Mouse (Mus musculus) right cerebral cortex, adult 18-20 months (tissue): ENCODE measurements at regions not wholly inside any gene's neighbourhood (a gene's known extent, or its start where the extent isn't known, plus 50 kb on each side); places are given as distances from the start of the nearest gene placed in this dataset.

ENCODE experiments used
- DNase-seq: peaks from one replicate; pipeline ENCODE4 v3.0.0; 2022; ENCODE audit warnings: mixed read lengths

DNA sequence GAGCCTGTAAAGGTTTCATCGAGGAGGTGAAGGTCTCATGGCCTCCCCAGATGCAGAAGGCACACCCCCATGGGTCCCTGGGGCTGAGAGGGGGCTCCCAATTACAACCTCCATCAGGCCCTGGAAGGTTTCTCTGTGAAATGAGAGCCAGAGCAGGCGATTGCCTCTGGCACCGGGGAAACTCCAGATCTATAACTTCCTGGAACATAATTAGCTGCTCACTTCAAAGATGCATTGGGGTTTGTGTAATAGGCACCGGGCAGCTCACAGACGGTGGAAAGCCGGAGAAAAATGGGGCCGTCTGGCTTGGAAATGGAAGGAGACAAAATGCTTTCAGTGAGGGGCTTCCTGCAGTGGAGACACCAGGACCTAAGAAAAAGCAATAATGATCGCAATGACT is 151.2 kb upstream of the Mvb12b start:
- no peak for DNase-seq

DNA sequence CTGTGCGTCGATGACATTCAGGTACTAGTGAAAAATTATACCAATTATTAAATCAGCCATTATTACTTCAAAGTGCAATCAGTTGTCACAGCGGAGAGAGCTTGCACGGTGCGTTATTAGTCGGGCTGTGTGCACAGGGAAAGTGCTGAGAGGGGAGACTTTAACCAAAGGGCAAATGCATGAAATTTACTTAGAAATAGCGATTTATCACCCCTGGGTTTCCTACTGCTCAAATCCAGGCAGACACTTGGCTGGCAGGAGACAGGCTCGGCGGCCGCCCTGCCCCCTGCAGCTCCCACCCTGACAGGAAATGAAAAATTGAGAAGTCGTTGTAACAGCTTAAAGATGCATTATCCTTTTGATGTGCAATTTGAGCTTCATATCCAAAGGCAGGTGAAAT is 145.5 kb upstream of the Mvb12b start:
- no peak for DNase-seq

DNA sequence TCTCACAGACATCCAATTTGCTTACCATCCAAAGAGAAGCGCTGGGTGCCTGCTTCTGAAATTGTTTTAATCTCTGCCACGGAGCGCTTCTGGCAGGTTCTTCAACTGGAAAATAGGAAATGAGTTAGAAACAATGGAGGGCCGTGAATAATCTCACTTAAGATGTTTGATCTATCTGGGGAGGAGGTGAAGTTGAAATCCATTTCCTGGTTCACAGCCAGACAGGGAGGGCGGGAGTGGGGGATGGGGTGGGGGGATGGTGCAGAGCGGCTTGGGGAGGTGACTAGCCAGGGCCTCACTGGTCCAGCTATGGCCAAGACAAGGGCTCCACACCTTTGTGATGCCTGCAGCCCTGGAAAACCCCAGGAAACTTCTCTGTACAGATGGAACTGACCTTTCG is 143.7 kb upstream of the Mvb12b start:
- no peak for DNase-seq

DNA sequence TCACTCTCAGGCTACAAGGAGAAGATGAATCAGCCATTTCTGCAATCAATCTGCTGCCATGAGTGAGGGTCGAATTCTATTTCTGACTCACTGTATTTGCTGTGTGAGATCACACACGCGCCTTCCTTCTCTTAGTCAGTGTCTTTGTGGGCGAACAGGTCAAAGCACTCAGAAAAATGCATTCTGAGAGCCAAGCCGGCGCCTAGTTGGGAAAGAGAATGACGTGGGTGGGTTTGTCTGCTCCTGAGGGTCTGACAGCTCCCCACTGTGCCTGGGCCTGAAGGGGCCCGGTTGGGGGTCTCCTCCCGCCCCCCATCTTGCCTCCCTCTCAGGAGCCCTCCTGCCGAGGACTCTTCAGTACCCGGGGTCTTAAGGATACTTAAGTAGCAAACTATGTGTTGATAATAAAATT is 143.3 kb upstream of the Mvb12b start:
- no peak for DNase-seq

DNA sequence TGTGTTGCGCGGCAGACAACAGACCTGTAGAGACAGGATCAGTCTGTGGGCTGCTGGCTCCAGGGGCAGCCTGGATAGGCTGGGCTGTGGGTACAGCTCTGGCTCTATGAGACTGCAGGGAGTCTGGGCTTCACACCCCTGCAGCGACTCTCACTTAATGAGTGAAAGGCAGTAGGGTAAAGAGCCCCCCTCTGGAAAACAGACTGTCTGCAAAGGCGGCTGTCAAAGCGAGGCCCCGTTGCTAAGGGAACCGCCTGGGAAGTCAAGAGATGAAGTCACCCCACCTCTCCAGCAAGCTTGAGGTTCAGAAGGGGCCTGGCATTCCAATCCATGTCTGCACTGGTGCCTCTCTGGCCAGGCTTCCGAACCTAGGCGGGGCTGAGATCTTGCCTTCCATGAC is 139.7 kb upstream of the Mvb12b start:
- DNase-seq: peak; percentile 38

DNA sequence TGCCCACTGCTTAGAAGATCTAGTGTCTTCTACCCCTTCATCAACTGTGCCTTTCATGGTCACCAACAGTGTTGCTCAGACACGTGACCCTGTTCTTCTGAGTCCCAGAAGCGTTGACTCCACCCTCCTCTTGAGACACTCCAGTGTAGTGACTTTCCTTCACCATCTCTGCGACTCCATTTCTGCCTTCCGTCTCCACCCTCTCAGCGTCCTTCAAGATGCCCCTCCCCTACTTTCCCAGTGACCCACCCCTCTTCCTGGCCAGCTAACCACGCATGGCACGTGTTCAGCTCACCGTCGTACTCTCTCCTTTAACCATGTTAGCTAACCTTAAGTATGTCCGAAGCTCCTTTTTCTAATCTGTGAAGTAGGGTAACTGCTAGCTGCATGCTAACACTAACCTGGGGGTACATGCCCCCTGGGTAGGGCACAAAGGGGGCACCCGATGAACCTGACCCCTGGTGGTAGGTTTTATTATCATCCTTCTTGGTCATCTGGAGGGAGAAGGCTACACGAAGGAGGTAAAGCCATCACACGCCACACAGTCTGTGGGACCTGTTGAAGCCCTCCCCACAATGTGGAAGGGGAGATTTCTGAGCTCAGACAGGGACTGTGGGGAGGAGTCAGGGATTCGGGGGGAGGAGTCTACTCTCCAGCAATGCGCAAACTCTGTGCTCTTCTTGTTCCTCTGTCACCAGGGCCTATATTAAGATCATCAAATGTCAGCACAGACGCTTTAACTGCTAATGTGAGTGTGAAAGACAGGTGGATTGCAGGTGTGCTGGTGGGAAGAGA is 139.0 kb upstream of the Mvb12b start:
- DNase-seq: no peak

DNA sequence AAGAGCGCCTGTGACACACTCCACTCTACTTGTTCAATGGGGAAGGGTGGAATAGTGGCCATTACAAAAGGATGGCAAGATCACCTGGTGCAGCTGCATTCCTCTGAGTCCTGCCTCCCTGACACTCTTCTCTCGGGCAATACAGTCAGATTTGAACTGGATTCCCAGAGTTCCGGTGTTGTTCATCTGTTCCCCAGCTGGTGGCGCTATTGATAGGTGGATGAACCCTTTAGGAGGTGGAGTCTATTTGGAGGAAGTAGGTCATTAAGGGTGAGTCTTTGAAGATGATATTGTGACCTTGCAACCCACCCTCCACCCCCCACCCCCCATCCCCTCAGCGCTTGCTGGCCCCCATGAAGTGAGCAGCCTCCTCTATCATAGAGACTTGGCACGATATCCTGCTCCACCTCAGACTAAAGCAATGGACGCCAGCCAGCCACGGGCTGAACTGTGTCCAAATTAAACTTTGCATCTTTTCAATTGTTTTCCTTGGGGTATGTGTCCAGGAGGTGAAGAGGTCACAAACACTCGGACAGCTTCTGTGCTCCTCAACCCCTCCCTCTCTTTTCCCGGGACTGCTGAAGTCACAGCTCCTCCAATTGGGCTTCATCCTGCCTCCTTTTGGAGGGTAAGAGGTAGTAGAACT is 138.1 kb upstream of the Mvb12b start:
- peak; percentile 35 for DNase-seq

DNA sequence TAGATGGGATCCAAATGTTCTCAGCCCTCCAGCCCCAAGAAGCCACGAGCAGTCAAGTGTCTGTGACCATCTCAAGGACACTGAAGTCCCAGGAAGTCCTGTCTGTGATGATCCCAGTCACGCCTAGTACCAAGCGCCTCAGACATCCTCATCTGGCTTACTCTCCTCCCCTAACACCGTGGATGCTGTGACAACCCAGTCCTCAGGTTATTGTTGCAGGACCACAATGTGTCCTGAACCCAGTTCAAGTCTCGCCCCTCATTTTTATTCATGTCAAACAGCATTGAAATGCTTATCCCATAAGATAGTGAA is 129.4 kb upstream of the Mvb12b start:
- no peak for DNase-seq

DNA sequence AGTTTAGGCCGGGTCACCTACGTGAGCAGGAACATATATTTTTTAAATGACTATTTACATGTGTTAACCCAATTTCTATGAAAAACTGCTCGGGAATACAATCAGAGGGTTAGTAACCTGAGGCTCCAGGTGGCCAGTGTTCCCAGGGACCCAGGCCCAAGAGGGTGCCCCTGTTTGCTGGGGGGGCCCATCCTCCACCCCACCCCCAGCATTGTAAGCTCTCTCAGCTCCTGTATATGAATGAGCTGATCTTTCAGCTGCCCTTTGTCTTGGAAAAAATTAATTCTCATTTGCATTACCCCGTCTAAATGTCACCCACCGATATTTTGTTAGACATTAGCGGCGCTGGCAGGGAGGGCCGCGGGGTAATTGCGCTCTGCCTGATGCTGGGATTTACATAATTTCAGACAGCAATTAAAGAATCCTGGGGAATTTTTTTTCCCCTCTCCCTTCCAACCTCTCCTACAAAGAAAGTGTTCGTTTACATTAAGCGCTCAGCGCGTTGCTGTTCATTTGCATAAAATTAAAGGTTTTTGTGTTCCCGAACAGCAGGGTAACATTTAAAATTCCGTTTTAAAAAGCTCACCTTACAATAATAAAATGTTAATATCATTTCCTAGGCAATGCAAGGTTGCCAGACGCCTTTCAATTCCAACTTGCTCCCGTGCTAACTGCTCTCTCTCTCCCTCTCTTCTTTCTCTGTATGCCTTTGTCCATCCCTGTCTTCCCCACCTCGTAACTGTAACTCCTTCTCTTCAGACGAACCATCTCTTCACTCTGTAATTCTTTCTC is 128.8 kb upstream of the Mvb12b start:
- DNase-seq: no peak

DNA sequence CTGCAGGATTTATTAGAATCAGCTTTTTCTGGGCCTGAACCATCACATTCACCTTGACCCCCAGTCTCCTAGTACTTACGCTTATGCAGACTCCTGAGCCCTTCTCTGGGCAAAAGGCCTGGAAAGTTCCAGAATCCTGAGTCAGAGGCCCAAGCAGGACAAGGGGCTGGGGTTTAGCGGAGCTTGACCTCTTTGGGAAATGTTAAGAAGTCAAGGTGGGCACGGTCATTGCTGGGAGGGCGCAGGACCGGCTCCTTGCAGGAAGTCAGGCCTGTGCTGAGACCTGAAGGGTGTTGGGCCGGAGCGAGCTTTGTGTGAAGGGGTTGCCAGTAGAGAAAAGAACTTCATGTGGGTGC is 127.9 kb upstream of the Mvb12b start:
- DNase-seq: no peak

DNA sequence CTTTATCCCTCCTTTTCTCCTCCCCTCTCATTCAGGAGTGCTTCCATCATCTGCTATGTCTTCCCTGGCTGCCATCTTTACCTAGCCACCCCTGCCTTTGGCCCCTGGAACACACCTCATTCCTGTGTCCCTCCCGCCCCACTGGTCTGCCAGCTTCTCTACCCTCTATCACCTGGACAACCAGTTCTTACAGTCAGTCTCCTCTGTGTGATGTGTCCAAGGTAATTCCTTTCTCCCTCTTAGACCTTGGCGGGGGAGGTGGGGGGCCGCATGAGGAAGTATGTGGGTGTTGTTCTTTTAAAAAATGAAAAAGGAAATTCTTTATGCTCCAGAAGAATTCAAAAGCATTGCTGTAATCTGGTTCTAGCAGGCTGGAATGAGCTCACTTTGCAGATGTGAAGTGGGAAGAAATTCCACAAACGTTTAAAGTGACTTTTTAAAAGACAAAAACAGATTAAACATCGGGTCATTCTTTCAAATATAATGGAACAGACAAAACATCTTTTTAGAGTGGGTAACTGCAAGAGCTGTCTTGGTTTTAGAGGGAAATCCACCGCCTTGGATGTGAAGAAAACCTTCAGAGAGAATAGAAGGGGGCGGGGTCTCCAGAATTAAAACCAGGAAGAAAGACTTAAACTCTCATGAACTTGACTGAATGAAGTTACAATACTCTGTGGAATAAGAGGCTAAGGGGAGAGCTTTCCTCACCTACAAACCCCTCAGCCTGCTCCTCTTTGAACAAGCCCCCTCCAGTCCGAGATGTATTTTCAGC is 127.3 kb upstream of the Mvb12b start:
- DNase-seq: no peak

DNA sequence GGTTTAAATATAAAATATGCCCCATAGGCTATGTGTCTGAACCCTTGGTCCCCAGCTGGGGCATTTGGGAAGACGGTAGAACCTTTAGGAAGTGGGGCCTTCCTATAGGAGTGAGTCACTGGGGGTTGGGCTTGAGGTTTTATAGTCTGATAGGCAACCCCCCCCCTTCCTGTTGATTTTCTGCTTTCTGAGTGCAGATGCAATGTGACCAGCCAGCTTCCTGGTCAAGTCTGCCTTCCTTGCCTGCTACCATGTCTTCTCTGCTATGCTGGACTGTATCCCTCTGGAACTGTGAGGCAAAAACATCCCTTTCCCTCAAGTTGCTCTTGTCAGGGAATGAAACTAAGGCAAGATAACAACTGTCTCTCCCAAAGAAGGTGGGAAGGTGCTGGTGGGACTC is 122.4 kb upstream of the Mvb12b start:
- DNase-seq: no peak

DNA sequence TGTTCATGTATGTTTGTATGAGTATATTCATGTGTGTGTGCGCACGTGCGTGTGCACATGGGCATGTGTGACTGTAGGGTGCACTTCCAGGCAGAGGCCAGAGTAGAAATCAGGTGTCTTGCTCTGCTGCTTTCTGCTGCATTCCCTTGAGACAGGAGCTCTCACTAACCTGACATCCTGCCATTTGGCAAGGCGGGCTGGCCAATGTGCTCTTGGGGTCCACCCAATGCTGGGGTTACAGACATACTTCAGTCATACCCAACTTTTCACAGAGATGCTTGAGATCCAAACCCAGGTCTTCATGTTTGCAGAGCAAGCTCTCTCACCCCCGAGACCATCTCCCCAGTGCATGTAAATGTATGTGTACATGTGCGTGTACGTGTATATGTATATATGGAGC is 120.2 kb upstream of the Mvb12b start:
- DNase-seq: no peak

DNA sequence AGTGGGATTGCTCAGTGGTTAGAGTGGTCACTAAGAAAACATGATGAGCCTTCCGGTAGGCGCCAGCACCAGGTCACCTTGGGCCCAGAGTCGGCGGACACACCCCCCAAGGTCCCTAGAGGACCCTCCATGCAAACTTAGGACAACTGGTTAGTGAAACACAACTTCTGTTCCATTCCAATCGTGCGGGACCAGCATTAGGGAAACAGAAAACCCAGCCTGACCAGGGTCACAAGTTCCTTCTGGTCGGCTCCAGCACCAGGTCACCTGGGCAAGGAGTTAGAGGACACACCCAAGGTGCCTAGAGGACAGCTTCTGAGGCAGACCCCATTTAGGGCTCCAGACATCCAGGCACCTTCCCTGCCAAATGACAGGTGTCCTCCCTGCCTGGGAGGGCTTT is 109.4 kb upstream of the Mvb12b start:
- DNase-seq: no peak

DNA sequence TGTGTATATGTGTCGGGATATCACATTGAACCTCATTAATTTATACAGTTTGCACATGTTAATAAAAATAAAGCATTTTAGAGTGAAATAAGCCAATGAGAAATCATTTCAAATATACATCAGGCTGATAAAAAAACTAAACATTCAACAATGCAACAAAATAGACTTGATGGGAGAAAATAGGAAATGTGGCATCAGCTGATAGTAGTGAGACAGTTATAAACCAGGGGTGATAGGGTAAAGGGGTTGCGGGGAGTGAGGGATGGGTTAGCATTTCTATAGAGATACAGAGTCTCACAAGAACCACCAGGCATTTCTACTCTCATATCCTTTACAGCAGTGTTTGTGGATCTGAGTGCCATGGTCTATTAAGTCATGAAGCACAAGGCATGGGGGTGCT is 108.6 kb upstream of the Mvb12b start:
- DNase-seq: no peak

DNA sequence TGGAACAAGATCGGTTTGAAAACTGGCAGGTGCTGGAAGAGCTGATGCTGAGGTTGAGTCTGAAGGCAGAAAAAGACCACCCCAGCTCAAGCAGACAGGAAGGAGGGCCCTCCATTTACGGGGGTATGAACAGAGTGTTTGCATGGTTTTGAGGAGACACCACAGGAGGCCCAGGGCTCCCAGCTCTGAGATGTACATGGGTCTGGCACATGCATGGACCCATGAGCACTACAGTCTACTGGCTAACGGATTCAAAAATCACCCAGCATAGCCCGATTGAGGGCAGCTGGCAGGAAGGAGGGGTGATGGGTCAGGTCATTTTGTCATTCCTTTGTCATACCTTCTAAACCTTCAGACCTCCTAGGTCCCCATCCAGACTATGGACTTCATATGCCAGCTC is 103.6 kb upstream of the Mvb12b start:
- no peak for DNase-seq

DNA sequence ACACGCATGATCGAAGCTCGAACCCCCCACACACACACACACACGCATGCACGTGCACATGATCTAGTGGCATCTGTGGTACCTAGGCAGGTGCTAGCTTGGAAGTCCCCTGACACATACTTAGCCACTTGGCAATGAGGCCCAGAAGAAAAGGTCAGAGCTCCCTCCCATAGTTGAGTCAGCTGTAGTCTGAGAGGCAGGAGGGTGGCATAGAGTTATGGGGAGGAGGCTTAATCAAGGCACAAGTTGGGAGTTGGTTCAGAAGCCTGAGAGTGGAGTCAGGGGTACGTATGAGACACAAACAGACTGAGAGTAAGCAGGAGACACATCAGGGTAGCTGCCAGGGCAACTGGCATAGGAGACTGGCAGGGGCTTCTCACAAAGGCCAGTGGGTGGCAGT is 103.0 kb upstream of the Mvb12b start:
- DNase-seq: no peak

DNA sequence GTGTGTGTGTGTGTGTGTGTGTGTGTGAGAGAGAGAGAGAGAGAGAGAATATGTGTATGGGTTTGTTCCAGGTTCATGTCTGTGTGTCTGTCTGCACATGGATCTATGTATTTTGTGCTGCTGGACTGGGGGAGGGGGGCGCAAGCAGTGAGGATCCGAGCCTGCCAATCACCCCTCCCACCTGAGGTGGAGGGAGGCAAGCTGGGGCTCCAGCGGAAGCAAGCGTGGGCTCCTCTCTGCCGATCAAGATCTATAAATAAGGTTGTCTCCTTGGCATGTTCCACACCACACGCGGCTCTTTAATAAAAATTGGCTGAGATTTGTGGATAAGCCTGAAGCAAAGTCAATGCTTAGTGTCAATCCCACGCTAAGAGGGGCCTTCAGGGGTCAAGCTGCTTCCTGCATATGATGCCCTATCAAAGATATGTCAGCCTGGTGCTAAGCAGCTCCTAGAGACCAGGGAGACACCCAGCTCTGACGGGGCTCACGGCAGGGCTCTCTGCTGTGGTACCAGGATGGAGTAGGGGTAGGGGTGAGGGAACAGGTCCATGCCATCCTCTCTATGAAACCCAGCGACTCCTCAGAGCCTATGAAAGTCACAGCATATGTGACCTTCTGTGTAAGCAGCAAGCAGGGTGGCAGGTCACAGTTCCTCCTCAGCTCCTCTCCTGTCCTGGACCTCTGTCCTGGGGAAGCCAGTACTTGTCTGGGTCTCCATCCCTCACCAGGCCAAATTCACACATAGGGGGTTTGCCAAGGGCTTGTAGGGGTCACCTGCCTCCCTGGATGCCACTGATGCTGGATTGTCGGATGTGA is 102.0 kb upstream of the Mvb12b start:
- DNase-seq: peak; percentile 53

DNA sequence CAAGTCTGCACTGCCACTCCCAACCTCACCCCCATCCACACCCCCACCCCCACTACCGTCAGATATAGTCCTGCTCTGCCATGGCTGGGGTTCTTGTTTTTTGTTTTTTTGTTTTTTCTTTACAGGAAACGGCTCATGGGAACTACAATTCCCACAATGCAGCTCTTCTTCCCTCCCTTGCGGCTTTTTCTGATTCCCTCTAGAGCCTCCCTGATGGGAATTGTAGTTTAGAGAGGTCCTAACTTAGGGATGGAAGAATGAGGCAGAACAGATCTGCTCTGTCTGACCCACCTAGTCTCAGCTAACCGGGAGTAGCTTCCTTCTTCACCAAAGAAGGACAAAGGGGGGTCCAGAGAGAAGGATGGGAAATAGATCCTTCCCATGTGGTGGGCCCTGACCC is 98.7 kb upstream of the Mvb12b start:
- DNase-seq: peak; percentile 57

DNA sequence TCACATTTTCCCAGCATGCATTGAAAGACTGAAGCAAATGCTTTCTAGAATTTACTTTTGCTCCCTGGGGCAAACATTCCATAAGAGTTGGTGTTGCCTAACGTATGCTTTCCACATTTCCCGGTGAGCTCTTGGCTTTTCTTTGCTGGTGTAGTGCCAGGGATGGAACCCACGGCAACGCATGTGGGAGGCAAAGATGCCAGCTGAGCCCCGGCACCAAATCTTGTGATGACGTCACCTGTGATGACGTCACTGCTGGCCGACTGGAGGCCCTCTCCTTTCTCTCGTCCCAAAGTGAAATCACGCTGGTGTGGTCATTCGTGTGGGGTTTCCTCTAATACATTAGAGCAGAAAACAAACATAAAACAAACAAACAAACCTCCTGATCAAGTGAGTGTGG is 97.6 kb upstream of the Mvb12b start:
- DNase-seq: peak; percentile 41

DNA sequence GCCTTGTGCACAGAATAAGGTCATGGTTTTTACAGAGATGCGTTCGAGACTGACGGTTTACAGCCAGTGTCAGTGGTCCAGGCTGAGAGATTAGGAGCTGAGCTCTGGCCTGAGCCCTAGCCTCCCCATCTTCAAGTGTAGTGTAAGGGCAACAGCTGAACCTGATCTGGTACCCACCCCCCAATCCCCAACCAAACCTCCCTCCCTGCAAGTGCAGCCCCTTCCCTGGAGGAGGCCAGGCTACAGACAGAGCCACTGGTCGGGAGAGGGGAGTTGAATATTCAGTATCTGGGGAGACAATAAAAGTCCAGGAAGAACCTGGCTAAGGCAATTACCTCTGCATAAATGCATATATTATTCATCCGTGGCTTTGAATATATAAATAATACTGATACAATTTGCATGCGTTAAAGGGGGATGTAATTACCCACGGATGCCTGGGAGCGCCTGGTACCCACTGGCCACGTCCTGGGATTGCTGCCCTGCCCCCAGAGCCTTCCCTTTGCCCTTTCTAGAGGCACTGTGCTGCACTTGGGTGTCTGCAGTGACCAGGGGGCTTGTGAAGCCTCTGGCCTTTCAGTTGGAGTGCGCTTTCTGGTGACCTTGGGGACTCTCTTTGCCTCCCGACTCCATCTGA is 95.5 kb upstream of the Mvb12b start:
- no peak for DNase-seq

DNA sequence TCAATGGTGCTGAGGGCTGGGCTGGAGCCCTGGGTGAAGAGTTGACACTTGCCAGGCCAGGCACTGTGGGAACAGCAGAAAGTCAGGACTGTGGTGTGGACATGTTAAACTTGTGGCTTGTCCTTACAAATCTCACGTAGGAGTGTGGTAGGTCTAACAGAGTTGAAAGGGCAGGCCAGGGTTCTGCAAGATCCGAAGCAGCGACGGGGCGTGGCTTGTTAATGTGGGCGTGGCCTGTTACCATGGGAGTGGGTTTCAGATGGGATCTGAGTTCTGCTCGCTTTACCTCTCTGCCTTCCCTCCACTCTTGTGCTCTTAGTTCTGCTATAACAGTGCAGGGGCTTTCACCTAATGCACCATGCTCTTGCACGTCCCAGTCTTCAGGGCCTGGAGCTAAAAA is 94.2 kb upstream of the Mvb12b start:
- no peak for DNase-seq
